Mouse (Mus musculus) thymus, postnatal 25 days (tissue): ENCODE measurements around the gene Cyp2d10.

ENCODE experiments used
- DNase-seq: peaks from one replicate; pipeline ENCODE4 v3.0.0; 2022

Cyp2d10 gene

DNA sequence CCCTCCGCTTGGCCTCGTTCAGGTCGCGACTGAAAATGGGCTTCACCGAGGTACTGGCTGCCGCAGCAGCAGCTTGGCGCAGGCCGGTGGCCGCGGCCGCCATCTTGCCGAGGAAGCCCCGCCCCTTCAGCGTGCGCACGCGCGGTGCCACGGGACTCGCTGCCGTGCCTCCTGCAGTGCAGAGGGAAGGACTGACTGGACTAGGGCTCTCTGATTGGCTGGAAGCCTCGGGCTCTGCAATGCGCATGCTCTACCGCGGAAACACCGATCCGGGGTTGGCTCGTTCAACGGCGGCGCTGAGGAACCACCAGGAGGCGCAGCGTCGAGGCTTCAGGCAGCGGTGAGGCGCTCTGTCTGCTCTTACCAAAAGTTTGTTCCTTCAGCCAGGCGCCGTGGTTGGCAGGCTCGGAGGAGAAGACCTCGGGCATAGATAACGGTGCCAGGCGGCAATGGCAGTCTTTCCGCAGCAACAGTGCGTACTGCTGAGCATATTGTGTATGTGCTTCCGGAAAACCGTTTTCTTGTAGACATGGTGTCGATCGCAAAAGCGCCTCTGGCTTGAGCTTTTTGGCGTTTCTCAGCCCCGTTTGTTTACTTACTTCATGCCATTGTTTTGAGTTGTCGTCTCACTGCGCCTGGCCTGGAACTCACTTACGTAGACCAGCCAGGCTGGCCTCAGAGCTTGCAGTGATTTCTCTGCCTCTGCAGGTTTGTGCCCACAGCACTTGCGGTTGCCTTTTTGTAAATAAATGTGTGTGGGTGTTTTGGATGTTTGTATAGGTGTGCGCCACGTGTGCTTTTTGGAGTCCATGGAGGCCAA, 52.7 kb downstream of the Cyp2d10 start, which contains the start of gene Ndufa6:
TSS of gene Ndufa6 (minus strand) at position 197 of the 820 bp plus-strand sequence.
- DNase-seq, result peak; percentile 96

DNA sequence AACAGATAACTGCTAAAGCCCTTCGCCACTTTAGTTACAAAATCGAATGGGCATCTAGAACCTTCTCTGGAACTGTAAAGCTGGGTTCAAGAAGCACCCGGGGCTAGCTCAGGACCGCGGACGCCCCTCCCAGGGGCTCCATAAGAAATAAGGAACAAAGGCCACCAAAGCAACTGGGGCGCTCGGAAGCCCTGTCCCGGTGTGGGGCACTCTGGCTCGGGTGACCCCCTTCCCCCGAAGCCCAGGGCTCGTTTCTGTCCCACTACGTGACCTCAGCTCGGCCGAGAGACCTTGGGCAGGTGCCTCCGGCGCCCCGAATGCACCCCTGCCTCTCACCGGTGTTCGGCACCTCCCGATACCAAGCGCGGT, 53.3 kb downstream of the Cyp2d10 start:
- DNase-seq, result no peak

- DNase-seq, result peak; percentile 22
These were observed 53.8 kb downstream of the Cyp2d10 start for GRCm38 (mm10) chr15:82353078-82353744.
